Mouse (Mus musculus) lung, postnatal 4 days (tissue): ENCODE data around the gene Otud3.
"Not testable (repeated sequence)": the region's sequence is repeated elsewhere in the genome, so short reads cannot be mapped to it uniquely, and the experiment has no call there.

Experiments used
- DNase-seq, 2 experiments: peaks; one replicate each; pipeline ENCODE4 v3.0.0; 2021

The Otud3 gene

DNA sequence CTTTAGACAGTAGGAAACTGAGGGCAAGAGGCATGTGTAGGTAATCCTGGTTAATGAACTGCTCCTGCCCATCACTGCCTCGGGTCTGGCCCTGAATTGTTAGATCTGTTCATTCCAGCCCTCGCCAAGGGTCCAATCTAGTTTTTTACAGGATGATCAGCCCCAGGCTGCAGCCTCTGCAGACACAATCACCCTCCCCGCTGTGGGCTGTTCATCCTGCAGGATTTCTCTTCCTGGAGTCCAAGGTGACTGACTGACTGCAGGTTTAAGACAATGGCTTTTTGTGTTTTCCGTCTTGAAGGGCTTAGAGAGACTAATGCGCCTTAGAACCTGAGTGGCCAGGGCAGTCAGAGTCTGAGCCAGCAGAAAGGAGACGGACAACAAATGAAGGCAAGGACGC, 24.6 kb downstream of the Otud3 start:
- DNase-seq = no peak

DNA sequence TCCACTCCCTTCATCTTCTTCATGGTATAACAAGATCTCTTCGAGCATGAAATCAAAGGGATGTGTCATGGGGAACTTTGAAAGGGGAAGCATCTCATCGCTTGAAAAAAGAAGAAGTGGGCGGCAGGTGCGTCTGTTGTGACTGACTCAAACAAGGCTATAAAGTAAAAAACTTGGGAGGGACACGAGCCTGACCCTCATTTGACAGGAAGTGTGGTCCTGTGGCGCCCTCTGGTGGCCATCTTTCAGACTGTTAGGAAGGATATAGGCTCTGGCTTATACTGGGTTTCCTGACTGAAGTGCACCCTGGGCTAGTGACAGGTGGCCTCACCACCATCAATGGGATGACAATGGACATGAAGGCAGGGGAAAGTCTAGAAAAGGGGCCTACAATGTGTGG, 29.5 kb downstream of the Otud3 start:
- peak; percentile 73 to 88 for DNase-seq

DNA sequence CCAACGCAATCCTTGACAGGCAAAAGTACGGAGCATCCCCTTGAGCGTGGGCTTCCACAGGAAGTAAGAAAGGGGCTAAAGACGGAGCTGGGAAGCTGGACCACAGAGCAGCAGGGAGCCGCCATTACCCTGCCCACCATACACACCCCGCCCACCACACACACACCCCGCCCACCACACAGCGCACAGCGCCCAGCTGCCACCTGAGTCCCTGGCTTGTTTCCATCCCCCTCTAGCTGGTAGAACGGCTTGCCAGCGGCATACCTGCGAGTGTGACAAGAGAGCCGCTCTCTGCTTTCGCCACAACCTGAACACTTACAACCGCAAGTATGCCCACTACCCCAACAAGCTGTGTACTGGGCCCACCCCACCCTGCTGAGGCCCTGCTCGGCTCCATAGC, 31.6 kb downstream of the Otud3 start:
- peak in 1 of 2 experiments; percentile 37 for DNase-seq

DNA sequence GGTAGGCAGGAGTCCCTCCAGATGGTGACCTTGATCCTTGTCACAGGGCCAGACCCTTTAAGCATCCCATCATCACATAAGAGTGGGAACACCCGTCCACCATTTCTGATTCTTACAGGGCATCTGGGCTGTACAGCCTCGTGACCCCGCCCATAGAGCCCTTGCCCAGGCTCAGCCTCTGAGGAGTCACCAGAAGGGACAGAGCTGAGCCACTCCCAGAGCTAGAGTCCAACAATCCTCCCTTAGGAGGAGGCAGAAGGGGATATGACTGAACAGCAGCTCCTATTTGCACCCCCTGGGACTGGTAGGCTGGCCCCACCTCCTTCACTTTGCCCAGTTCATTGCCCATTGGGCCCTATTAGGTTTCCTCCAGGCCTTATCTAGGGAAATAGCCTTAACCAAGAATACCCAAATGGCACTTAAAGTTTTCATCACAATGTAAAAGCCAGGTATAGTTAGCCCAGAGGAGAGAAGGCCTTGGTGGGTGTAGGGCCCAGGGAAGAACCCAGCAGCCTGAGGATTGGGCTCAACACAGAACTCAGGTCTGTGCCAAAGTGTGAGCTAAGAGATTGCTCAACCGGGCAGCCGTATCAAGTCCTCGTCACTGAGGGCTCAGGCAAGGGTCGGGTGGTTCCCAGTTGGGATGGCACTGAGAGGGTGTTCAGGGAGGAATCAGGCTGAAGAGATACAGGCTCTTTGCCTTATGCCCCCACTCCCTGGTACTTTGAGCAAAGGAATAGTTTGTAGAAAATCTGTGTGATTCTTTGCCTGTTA, 32.7 kb downstream of the Otud3 start:
- DNase-seq = no peak

DNA sequence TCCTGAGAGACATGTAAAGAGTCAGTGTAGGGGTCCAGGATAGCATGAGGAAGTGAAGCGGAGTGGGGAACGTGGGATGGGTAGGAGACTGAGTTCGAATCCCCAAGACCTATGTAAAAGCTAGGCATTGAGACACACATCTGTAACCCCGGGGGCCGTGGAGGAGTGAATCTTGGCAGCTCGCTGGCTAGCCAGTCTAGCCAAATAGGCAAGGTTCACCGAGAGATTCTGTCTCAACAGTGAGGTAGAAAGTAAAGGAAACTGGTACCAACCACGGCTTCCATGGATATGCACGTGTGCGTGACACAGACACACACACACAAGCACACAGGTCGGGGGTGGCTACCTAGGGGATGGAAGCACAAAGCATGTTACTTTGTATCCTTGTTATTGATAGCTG, 33.9 kb downstream of the Otud3 start:
- DNase-seq = no peak

DNA sequence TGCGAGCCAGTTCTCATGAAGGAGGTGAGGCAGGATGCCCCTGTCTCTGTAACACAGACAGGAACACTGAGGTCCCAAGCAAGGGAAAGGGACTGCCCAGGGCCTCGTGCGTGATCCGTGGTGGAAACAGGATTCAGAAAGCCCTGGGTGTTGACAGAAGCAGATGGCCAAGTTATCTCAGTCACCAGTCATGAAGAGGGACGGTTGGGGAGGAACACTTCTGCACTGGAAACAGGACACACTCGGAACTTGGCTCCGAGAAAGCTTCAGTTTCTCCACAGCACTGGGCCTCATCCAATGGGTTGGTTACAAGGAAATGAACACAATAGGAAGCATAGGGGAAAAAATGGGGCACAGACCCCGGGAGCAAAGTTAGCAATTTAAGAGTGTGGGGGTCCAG, 35.0 kb downstream of the Otud3 start:
- peak in 1 of 2 experiments; percentile 33 for DNase-seq

DNA sequence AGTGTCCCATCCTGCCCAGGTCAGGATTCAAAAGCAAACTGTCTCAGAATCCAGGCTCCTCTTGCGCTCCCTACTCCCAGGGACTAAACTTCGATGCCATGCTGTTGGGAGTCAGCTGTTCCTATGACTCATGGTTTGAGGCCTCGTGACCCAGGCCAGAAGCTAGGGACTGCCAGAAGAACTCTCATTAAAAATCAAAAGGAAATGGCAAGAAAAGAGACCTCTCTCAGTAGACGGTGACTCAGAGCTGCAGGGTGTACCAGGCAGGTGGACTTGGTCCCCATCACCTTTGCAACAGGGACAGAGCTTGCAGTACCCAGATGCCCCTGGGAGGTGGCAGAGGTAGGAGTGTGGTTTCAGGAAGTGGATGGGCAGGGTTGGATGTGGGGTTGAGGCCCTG, 36.0 kb downstream of the Otud3 start, which contains the start of gene Pla2g2e:
TSS of gene Pla2g2e (plus strand) at position 212 of the 400 bp plus-strand sequence.
- DNase-seq = no peak

DNA sequence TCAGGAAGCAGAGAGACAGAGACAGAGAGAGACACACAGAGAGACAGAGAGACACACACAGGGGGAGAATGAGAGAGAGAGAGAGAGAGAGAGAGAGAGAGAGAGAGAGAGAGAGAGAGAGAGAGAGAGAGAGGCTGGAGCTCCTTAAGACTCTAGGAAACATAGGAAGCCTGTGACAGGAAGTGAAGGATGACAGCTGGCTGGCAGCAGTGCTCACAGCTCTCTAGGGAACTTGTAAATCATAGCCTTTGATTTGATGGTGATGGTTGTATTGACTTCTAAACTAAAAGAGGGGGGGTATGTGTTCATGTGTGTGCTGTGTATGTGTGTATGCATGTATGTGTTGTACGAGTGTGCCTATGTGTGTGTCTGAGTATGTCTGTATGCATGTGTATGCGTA, 37.8 kb downstream of the Otud3 start:
- DNase-seq = no peak

DNA sequence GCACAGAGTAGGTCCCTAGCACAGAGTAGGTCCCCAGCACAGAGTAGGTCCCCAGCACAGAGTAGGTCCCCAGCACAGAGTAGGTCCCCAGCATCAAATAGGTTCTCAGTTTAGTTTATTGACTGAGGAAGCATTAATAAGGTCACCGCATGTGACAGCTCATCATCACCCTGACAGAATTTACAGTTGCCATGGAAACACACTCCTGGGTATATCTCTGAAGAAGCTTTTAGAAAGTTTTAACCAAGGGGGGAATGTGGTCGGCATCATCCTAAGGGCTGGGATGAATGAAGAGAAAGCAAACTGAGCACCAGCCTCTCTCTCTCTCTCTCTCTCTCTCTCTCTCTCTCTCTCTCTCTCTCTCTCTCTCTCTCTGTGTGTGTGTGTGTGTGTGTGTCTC, 38.5 kb downstream of the Otud3 start:
- DNase-seq = not testable (repeated sequence)

DNA sequence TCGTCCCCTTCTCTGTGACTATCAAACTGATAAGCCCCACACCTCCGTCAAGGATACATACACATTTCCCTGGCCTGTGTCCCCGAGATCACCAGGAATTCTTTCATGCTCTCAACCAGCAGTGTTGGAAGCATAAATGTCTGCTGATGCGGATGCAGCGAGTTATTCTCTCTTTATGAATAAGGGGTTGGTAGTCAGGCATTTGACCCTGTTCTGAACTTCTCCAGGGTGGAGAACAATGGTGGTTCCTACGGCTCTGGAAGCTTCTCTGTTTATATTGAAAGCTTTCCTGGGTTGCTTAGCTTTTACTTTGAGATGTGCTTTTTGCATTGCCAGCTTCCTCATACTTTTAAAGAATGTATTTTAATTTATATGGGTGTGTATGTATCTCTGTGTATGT, 39.9 kb downstream of the Otud3 start, which contains the start of gene Gm13030:
TSS of gene Gm13030 (minus strand) at position 101 of the 400 bp plus-strand sequence.
- DNase-seq = no peak

DNA sequence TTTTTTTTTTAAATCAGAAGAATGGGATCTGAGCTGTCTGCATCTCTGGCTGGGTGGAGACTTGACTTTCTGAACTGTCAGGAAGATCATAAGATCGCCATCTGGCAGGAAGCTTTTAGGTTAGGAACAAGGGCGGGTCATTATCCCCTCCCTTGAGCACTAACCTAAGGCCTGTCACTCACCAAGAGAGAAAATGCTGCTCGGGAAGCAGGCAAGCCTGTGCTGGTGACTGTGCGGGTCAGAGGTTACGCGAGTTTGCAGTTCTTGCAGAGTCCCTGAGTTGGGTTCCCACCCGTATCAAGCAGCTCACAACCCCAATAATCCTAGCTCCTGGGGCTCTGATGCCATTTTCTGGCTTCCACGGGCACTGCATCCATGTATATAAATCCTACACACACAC, 45.1 kb downstream of the Otud3 start:
- no peak for DNase-seq

DNA sequence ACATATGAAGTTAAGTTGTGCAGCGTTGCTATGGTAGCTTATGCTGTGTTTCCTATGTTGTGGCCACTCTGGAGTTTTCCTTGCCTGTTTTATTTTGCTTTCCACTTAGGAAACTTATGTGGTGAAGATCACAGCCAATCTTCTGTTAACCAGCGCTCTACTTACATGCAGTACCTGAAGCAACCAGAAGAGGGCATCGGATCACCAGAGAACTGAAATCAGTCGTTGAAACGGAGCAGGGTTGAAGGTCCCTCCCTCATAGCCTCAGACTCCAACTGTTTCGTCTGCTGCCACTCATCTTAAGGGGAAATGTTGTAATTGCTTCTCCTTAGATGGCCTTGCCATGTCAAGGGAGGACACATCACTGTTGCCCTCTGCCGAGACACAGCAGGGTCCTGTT, 47.3 kb downstream of the Otud3 start:
- DNase-seq = peak; percentile 38 to 82

DNA sequence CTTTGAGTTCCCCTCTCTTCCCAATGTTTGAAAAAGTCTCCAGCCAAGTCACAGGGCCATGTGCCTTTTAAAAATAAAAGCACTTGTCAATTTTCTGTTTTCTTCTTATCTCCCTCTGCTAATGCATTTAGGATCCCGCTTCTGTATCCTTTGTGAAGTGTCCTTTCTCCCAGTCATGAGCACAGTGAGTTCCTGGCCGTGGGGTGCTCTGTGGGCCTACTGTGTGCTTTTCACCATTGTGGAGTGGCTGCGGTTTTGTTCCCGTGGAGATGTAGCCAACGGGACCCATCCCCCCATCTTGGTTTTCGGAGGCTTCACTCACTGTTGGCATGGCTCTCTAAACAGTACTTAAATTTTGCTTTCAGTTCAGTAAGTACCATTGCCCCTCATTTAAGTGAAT, 47.8 kb downstream of the Otud3 start:
- no peak for DNase-seq

DNA sequence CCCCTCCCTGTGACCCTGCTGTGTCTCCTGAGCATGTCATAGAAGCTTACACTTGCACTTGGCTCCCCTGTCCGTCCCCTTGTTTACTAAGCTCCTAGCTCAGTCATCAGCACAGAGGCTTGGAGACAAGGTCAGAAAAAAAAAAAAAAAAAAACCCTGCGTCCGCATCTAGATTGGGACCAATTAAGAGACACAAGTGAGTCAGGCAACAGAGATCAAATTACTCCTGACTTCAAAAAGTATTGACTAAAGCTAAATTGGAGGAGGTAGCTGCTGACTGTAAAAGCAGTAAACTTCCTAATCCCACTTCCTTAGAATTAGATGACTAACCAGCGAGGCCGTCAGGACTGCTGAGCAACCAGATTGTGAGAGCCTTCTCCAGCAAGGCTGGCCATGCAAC, 48.7 kb downstream of the Otud3 start:
- no peak for DNase-seq

DNA sequence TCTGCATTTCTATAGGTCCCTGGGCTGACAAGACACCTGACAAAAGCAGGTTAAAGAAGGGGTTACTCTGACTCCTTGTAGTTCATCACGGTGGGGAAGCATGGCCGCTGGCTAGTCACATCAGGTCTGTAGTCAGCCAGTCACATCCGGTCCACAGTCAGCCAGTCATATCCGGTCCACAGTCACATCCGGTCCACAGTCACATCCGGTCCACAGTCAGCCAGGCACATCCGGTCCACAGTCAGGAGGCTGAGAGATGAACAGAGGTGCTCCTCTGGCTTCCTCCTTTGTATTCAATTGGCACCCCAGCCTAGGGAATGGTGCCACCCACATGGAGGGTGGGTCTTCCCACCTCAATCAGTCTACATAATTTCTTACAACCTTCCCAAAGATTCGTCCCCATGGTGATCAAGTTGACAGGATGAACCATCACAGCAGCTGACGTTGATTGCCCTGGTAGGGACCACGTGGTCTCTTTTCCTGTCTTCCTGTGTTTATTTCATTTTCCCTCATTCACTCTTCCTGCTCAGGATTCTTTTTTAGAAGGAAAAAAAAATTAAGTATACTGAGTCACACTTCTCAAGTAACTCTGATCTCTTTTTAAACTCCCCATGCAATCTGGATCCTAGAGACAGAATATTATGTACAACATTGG, 50.3 kb downstream of the Otud3 start, which contains the start of gene Pla2g5:
TSS of gene Pla2g5 (minus strand) at position 139 of the 655 bp plus-strand sequence.
- DNase-seq = peak; percentile 26 to 43

DNA sequence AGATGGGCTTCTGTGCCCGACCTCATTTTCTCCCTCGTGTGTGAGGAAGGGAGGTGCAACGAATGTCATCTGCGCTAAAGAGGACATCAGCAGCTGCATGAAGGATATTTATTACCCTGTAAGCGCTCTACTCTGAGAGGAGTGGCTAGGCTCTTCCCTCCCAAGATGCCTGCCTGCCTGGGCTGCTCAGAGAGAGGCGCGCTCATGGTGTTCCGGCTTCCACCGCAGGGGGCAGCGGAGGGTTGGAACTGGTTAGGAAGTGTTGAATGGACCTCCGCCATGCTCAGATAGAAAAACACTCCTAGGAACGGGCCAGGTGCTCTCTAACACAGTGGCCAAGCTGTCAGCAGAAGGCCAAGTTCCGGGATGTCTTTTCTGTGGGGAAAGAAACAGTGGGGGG, 54.0 kb downstream of the Otud3 start:
- peak; percentile 68 to 80 for DNase-seq

DNA sequence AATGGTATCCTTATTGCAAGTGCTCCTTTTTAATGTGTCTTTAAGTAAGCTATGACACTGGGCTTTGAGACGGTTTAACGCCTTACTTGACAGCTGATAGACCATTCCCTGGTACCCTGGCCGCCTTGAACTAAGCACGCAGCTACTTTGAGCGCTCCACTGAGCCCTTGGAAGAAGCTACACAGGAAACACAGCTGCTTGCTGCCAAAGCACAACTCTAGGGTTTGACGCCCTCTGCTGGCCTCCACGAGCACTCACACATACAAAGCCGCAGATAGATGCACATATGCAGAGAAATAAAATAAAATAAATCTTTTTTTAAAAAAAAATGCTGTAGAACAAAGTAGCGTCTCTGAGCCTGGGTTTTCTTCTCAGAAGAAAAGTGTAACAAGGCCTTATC, 54.5 kb downstream of the Otud3 start:
- no peak for DNase-seq

DNA sequence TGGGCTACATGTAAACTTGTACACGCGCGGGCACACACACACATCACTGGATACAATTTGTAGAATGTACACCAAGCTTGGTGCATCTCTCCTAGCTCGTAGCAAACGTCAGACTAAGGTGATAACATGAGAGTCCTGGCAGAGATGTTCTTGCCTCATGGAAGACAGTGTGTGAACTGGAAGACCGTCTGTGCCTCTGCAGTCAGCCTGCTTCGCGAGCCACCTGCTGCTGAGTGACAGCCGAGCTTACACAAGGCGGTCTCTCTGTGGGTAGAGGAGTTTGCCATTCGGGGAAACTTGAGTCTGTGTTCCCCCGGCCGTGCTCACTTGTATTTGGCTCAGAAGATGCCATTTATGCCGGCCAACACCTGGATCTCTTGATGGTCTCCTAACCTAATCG, 55.3 kb downstream of the Otud3 start:
- no peak for DNase-seq

DNA sequence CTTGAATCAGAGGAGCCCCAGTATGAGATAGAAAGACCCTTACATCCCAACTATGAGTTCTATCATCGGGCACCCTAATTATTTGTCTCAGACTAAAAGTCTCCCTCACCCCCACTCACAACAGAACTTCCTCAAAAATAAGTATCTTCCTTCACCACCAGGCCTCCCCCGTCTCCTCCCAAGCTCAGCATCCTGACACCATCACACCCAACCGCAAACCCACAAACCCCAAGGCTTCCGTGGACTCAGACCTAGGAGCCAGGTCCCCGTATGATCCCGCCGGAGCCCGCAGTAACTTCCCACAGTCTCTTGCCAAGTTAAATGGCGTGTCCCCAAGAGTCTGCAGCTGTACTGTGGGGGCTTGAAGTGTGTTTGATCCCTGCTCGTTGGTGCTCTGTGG, 56.2 kb downstream of the Otud3 start:
- DNase-seq = no peak

DNA sequence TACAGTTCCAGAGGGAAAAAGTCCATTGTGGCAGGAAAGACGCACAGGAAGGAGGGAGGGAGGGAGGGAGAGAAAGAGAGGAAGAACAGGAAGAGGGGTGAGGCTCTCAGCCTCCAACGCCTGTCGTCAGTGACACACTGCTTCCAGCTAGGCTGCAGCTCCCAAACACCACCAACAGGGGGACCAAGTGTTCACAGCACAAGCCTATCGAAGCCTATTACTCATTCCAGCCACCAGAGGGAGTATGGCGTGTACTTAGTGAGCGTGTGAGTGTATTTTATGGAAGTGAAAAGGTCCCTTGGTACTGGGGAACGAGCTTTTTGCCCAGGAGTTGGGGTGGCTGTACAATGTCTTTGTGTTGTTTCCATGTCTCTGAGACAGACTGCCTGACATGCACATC, 57.3 kb downstream of the Otud3 start:
- peak; percentile 73 to 83 for DNase-seq

DNA sequence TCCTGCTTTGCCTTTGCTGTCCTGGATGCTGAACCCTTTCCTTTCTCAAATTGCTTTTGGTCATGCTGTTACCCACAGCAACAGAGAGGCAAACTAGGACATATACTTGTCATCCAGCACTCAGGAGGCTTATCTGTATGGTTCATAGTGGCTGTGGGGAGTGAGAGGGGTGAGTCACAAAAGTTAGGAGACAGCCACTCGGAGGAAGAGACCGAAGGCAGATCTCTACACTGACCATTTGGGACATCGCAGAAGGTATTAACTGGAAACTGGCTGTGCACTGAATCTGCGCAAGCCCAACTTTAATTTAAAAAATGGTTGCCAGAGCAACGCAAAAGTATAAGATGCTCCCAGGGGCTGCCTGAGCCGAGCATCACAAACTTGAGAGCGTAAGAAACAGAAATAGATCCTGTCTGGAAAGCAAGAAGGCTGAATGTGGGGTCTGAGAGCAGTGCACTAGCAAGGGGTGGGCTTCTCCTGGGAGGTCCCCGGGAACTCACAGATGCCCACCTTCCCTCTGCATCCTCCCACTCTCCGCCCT, 58.6 kb downstream of the Otud3 start:
- DNase-seq = no peak

DNA sequence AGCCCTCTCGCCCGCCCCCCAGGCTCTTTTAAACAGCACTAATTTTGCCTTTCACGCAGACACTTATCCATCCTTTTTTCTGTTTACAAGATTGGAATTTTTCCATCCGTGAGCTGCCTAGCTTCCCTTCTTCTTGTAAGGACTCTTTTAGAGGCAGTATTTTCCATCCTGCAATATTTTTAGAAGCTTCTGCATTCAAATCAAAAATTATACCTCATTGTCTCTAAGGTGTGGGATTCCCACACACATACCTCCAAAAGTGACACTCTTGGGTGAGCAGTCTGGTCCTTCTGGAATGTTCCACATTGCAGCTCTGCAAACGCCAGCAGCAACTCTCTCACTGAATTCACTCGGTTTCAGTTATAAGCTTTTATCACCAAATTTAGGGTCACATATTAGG, 60.8 kb downstream of the Otud3 start:
- DNase-seq = no peak

DNA sequence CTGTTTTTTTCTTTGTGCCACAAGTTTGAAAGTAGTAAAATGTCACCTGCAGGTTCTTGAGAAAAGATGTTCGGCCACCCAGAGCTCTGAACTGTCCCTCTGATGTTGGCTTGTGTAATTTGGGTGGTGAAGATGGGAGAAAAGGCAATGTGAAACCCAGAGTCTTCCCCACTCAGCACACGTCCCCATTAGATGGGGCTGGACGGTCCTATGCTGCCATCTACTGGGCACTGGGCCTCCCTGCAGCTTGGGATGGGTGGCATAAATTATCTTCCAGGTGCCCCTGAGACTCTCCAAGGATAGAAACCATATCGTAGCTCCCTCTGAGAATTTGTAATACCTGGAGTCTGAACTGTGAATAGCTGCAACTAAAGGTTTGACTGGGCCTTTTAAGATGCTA, 62.3 kb downstream of the Otud3 start:
- DNase-seq = peak; percentile 56 to 81
